Mouse (Mus musculus) ES-E14 (cell line): Measurements from ENCODE around the gene Tpst1. TPM values are rescaled to one million over a fixed set of nuclear protein-coding genes. Genes with fewer than 3 reads are reported as not detected.

ENCODE experiments used
- DNase-seq: peaks from one replicate; pipeline ENCODE4 v3.0.0-alpha.2; 2013; ENCODE audit warnings: low read depth, low spot score
- H3K27ac ChIP-seq: 2 replicates; pipeline ENCODE4 v1.5.1; 2012; ENCODE audit warnings: low read depth, mild to moderate bottlenecking, low read length, moderate library complexity, mixed read lengths; ENCODE audit not compliant: poor library complexity, insufficient read depth, severe bottlenecking
- H3K36me3 ChIP-seq: 2 replicates; pipeline ENCODE4 v1.6.1; 2012; ENCODE audit warnings: mild to moderate bottlenecking, low read length, moderate library complexity, mixed read lengths; ENCODE audit not compliant: control insufficient read depth, poor library complexity, insufficient read depth, severe bottlenecking
- H3K4me1 ChIP-seq, 2 experiments: fragments of 150-350 bp in 1 of 2; sonication (generic) in 1 of 2; 2 replicates each; pipeline ENCODE4 v1.6.1; 2012; ENCODE audit warnings: low read length in 2 of 2, mild to moderate bottlenecking in 1 of 2, mixed read lengths in 1 of 2; ENCODE audit not compliant: control insufficient read depth in 2 of 2, insufficient read depth in 2 of 2, poor library complexity in 1 of 2
- H3K4me3 ChIP-seq, 2 experiments: fragments of 150-350 bp in 1 of 2; sonication (generic) in 1 of 2; 2 replicates each; pipeline ENCODE4 v1.5.1; 2012; ENCODE audit warnings: low read length in 2 of 2, low read depth in 1 of 2, mild to moderate bottlenecking in 1 of 2, mixed read lengths in 1 of 2; ENCODE audit not compliant: insufficient read depth in 1 of 2, poor library complexity in 1 of 2, severe bottlenecking in 1 of 2
- H3K9ac ChIP-seq: 2 replicates; pipeline ENCODE4 v1.6.1; 2012; ENCODE audit warnings: low read depth, mild to moderate bottlenecking, low read length, mixed read lengths; ENCODE audit not compliant: poor library complexity, insufficient read depth, severe bottlenecking
- H3K9me3 ChIP-seq: fragments of 150-350 bp; sonication (generic); 2 replicates; pipeline ENCODE4 v1.6.1; 2012; ENCODE audit warnings: low read depth, mild to moderate bottlenecking, low read length; ENCODE audit not compliant: control insufficient read depth, insufficient read depth
- CHD2 ChIP-seq: IDR thresholded peaks from 2 replicates; pipeline ENCODE4 v1.6.1; 2014; ENCODE audit warnings: mild to moderate bottlenecking, low read depth, low read length, inconsistent platforms
- HCFC1 ChIP-seq: IDR thresholded peaks from 2 replicates; pipeline ENCODE4 v1.6.1; 2012; ENCODE audit warnings: low read length, inconsistent platforms, borderline replicate concordance; ENCODE audit not compliant: insufficient read depth
- MAFK ChIP-seq: IDR thresholded peaks from 2 replicates; pipeline ENCODE4 v1.6.1; 2014; ENCODE audit warnings: mild to moderate bottlenecking, low read depth, low read length, inconsistent platforms; ENCODE audit not compliant: insufficient read depth
- ZC3H11A ChIP-seq: IDR thresholded peaks from 2 replicates; pipeline ENCODE4 v1.6.1; 2012; ENCODE audit warnings: low read depth, mild to moderate bottlenecking, inconsistent platforms, low read length, borderline replicate concordance
- ZNF384 ChIP-seq: IDR thresholded peaks from 2 replicates; pipeline ENCODE4 v1.6.1; 2012; ENCODE audit warnings: low read depth, low read length, inconsistent platforms
- in situ Hi-C, 2 experiments: fragments of 600-800 bp; cut with MboI; formaldehyde crosslinking; loops; one replicate each; pipeline ENCODE4 v1.15.1; 2025; ENCODE audit warnings: low sequenced_read_pairs in 2 of 2, inconsistent platforms in 1 of 2; ENCODE audit not compliant: unreplicated experiment in 2 of 2
- total RNA-seq: library from RNA; depleted of rRNA; stranded (reverse); fragments of 300-350 nt; gene quantifications from 2 replicates; pipeline ENCODE4 v1.2.3, GENCODE M21; 2012

The Tpst1 gene
- total RNA-seq, 1 experiment = 51.4 TPM

DNA sequence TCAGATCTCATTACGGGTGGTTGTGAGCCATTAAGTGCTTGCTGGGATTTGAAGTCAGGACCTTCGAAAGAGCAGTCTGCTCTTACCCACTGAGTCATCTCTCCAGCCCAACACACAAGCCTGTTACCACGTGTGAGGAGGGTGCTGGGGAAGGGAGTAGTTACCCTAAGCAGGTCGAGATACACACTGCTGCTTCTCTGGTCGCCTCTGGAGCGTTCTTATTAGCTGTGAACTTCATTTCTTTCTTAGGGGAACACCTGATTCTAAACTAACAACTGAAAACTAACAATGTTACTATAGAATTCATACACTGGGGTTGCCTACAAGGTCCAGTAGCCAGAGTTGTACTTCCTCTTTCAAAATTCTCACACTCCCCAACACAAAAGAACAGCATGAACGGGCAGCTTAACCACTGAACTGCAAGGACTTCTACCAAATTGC, 86.7 kb downstream of the Tpst1 start:
- no peak for DNase-seq
- no peaks in the 10 kb centered on the region for H3K4me1 ChIP-seq
- in situ Hi-C loops = no loop called here
- no peak overlapping the region for H3K27ac ChIP-seq
- no peaks in the 10 kb centered on the region for H3K9me3 ChIP-seq
- H3K36me3 ChIP-seq = no peaks in the 10 kb centered on the region
- no peak overlapping the region for H3K4me3 ChIP-seq
- TF ChIP-seq HCFC1 = no peak
- no peak for TF ChIP-seq CHD2
- TF ChIP-seq ZC3H11A = no peak
- TF ChIP-seq MAFK = no peak
- TF ChIP-seq ZNF384 = no peak
- no peak overlapping the region for H3K9ac ChIP-seq

DNA sequence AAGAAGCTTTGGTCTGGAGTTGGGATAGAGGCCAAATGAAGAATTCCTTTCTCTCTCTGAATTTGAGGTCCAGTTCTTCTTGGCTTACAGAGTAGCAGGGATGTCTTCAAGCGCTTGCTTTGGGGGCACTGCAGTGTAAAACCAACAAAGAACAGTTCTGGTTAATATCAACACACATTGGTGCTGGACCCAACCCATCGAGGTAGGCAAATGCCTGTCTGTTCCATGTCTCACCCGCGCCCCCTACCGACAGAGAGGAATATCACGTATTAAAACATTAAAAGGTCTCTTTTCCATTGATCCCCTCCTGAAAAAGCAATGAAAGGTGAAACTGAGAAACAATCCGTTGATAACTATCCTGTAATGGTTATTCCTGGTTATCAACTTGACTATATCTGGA, 90.5 kb downstream of the Tpst1 start:
- H3K4me1 ChIP-seq = no peaks in the 10 kb centered on the region
- no peaks in the 10 kb centered on the region for H3K36me3 ChIP-seq
- peak; percentile 80 for DNase-seq
- no peak overlapping the region for H3K4me3 ChIP-seq
- no peak overlapping the region for H3K9ac ChIP-seq
- no peak overlapping the region for H3K27ac ChIP-seq
- in situ Hi-C loops = no loop called here
- H3K9me3 ChIP-seq = no peaks in the 10 kb centered on the region
- TF ChIP-seq ZNF384 = no peak
- no peak for TF ChIP-seq HCFC1
- TF ChIP-seq MAFK = no peak
- no peak for TF ChIP-seq ZC3H11A
- no peak for TF ChIP-seq CHD2

DNA sequence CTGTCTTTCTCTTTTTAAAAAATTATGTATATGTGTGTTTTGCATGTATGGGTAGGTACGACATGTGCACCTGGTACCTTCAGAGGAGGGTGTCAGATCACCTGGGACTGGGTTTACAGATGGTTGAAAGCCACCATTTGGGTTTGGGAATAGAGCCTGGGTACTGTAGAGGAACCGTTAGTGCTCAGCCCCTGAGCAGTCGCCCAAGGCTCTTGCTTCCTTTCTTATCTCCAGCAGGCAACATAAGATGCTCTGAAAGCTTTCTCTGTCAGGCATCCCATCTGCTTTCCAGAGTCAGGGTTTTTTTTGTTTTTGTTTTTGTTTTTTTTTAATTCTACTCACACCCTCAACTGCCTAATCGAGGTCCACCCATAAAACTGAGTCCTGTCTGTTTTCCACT, 92.1 kb downstream of the Tpst1 start:
- in situ Hi-C loops = no loop called here
- Histone ChIP-seq H3K9ac (no peak overlapping the region), H3K27ac (no peak overlapping the region), H3K36me3 (no peaks in the 10 kb centered on the region), H3K9me3 (no peaks in the 10 kb centered on the region), H3K4me1 (no peaks in the 10 kb centered on the region), H3K4me3 (no peak overlapping the region)
- TF ChIP-seq HCFC1 (no peak), MAFK (no peak), ZC3H11A (no peak), CHD2 (no peak), ZNF384 (no peak)
- DNase-seq = no peak

DNA sequence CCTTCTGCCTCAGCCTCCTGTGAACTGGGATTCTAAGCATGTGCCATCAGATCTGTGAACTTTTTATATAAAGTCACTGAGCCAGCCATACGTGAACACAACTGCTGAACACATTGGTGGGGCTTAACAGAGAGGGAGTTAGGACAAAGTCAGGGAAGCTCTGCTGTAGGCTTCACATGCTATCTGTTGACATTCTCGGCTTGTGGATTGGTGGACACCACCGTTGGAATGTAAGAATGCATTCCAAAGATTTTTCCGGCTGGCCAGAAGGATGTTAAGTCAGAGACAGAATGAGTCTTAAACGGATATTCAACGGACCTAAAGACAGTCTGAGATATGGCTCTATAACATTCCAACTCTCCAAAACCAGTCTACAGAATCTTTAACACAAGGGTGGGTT, 96.0 kb downstream of the Tpst1 start:
- in situ Hi-C loops = no loop called here
- Histone ChIP-seq H3K9me3 (no peaks in the 10 kb centered on the region), H3K9ac (no peak overlapping the region), H3K4me3 (no peak overlapping the region), H3K36me3 (no peaks in the 10 kb centered on the region), H3K27ac (no peak overlapping the region), H3K4me1 (peaks cover 4 to 6% of the 10 kb centered on the region in 2 experiments; a peak in 2 of 4 replicates)
- no peak for TF ChIP-seq CHD2
- no peak for TF ChIP-seq ZC3H11A
- no peak for TF ChIP-seq ZNF384
- no peak for TF ChIP-seq MAFK
- TF ChIP-seq HCFC1 = no peak
- DNase-seq = no peak
